Mouse (Mus musculus) heart, embryonic 12.5 days (tissue): ENCODE measurements around the gene Cpd. TPM values are rescaled to one million over a fixed set of nuclear protein-coding genes. Genes with fewer than 3 reads are reported as not detected.
"Not testable (repeated sequence)": the region's sequence is repeated elsewhere in the genome, so short reads cannot be mapped to it uniquely, and the experiment has no call there.

Source experiments
- ATAC-seq: fragments of 200-750 bp; cut with Nextera tagmentation; 2 replicates; pipeline ENCODE4 v1.8.0; 2017; ENCODE audit warnings: moderate TSS enrichment, moderate library complexity; ENCODE audit not compliant: insufficient number of reproducible peaks, low FRiP score
- H3K27ac ChIP-seq: fragments of 300-500 bp; sonication (generic); 2 replicates; pipeline ENCODE4 v1.5.1; 2016; ENCODE audit warnings: mild to moderate bottlenecking, moderate library complexity; ENCODE audit not compliant: poor library complexity, severe bottlenecking
- H3K27me3 ChIP-seq: fragments of 300-500 bp; sonication (generic); replicated peaks from 2 replicates; pipeline ENCODE4 v1.6.1; 2016; ENCODE audit warnings: mild to moderate bottlenecking, moderate library complexity
- H3K36me3 ChIP-seq: fragments of 300-500 bp; sonication (generic); 2 replicates; pipeline ENCODE4 v1.6.1; 2016; ENCODE audit warnings: mild to moderate bottlenecking, moderate library complexity
- H3K4me1 ChIP-seq: fragments of 300-500 bp; sonication (generic); replicated peaks from 2 replicates; pipeline ENCODE4 v1.6.1; 2016; ENCODE audit warnings: mild to moderate bottlenecking
- H3K4me2 ChIP-seq: fragments of 300-500 bp; sonication (generic); 2 replicates; pipeline ENCODE4 v1.6.1; 2016; ENCODE audit warnings: mild to moderate bottlenecking, moderate library complexity
- H3K4me3 ChIP-seq: fragments of 300-500 bp; sonication (generic); 2 replicates; pipeline ENCODE4 v1.5.1; 2016; ENCODE audit warnings: mild to moderate bottlenecking
- H3K9ac ChIP-seq: fragments of 300-500 bp; sonication (generic); 2 replicates; pipeline ENCODE4 v1.6.1; 2016; ENCODE audit warnings: mild to moderate bottlenecking, moderate library complexity
- H3K9me3 ChIP-seq: fragments of 300-500 bp; sonication (generic); replicated peaks from 2 replicates; pipeline ENCODE4 v1.6.1; 2016; ENCODE audit warnings: mild to moderate bottlenecking, moderate library complexity
- WGBS: fragments of 180-500 bp; shearing (Covaris S2); methylation state at CpG from one replicate; pipeline ENCODE4 v1.1.7; 2016; 5-methylcytosine and 5-hydroxymethylcytosine counted together
- polyA plus RNA-seq: library from polyadenylated mRNA; unstranded; fragments of >200 nt; fragmentation: Nextera tagmentation; extraction: Ambion mirVana; gene quantifications from 2 replicates; pipeline ENCODE4 v1.2.1, GENCODE M21; 2016

Cpd gene
- polyA plus RNA-seq, 1 experiment from 2014 or later, result 24.3 TPM

- WGBS, result 91% methylated on average over 3 of the region's 3 CpGs
- no peak for ATAC-seq
- H3K4me3 ChIP-seq, result no peak overlapping the region
These were observed 29.2 kb downstream of the Cpd start for GRCm38 (mm10) chr11:76817664-76818063.

DNA sequence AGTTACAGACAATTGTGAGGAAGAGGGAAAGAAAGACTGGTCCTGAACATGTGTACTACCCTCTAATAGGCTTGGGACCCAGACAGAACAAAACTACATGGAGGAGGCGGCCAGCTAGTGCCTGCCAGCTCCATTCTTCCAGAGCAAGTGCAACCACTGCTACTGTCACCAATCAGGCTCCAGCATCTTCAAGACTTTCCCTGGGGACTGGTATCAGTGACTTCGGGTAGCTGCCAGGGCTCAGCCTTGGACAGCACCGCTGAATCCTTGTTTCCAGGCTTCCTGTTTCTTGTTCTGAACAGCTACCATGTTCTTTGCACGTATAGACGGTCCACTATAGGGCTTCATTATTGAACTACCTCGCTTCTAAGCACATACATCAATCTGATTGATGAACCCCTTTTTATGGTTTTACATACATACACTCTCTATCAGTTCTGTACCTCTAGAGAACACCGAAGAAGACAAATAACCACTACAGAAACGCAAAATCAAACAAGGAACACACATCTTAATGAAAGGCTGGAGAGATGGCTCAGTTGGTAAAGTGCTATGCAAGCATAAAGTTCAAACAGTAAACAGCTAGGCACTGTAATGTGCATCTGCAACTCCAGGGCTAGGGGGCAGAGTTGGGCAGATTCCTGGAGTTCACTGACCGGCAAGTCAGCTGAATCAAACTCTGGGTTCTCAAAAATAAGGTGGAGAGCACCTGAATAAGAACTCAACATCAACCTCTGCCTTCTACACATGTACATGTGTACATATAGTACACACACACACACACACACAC is 35.9 kb downstream of the Cpd start:
- ATAC-seq, result no peak
- 80% methylated on average over 9 of the region's 9 CpGs for WGBS
- H3K27me3 ChIP-seq, result no peaks in the 10 kb centered on the region
- H3K9me3 ChIP-seq, result no peaks in the 10 kb centered on the region
- H3K9ac ChIP-seq, result no peak overlapping the region
- no peak overlapping the region for H3K27ac ChIP-seq
- no peak overlapping the region for H3K4me2 ChIP-seq
- H3K36me3 ChIP-seq, result peaks cover 49% of the 10 kb centered on the region
- H3K4me1 ChIP-seq, result 0 out of 2 replicates have a peak, but pooled peaks cover 4% of the 10 kb centered on the region
- no peak overlapping the region for H3K4me3 ChIP-seq

More at GRCm38 (mm10) chr11:76817664-76818063, 29.2 kb downstream of the Cpd start:
- Histone ChIP-seq H3K4me2 (no peak overlapping the region), H3K9me3 (no peaks in the 10 kb centered on the region), H3K4me1 (peaks cover 11% of the 10 kb centered on the region), H3K27me3 (no peaks in the 10 kb centered on the region), H3K27ac (no peak overlapping the region), H3K36me3 (peaks cover 18% of the 10 kb centered on the region), H3K9ac (no peak overlapping the region)

- Histone ChIP-seq H3K9ac (no peak overlapping the region), H3K4me3 (no peak overlapping the region), H3K27me3 (no peaks in the 10 kb centered on the region), H3K27ac (no peak overlapping the region), H3K4me2 (no peak overlapping the region), H3K4me1 (0 out of 2 replicates have a peak, but pooled peaks cover 4% of the 10 kb centered on the region), H3K36me3 (peaks cover 60% of the 10 kb centered on the region), H3K9me3 (no peaks in the 10 kb centered on the region)
- ATAC-seq, result no peak
- 53% methylated on average over 3 of the region's 3 CpGs for WGBS
These were observed 37.4 kb downstream of the Cpd start for GRCm38 (mm10) chr11:76809450-76809849.

GRCm38 (mm10) chr11:76808550-76808949 is 38.3 kb downstream of the Cpd start:
- no peak overlapping the region for H3K27ac ChIP-seq
- no peak for ATAC-seq
- H3K4me3 ChIP-seq, result no peak overlapping the region
- H3K4me1 ChIP-seq, result 0 out of 2 replicates have a peak, but pooled peaks cover 4% of the 10 kb centered on the region
- no peaks in the 10 kb centered on the region for H3K9me3 ChIP-seq
- H3K9ac ChIP-seq, result no peak overlapping the region
- H3K4me2 ChIP-seq, result no peak overlapping the region
- H3K36me3 ChIP-seq, result peaks cover 56% of the 10 kb centered on the region
- 85% methylated on average over 7 of the region's 7 CpGs for WGBS
- no peaks in the 10 kb centered on the region for H3K27me3 ChIP-seq

- H3K4me3 ChIP-seq, result no peak overlapping the region
- no peak overlapping the region for H3K27ac ChIP-seq
- peaks cover 56% of the 10 kb centered on the region for H3K36me3 ChIP-seq
- H3K9me3 ChIP-seq, result no peaks in the 10 kb centered on the region
- no peak for ATAC-seq
- H3K27me3 ChIP-seq, result no peaks in the 10 kb centered on the region
- no peak overlapping the region for H3K4me2 ChIP-seq
- no peak overlapping the region for H3K9ac ChIP-seq
- 0 out of 2 replicates have a peak, but pooled peaks cover 4% of the 10 kb centered on the region for H3K4me1 ChIP-seq
- 85% methylated on average over 3 of the region's 3 CpGs for WGBS
These were observed 39.7 kb downstream of the Cpd start for GRCm38 (mm10) chr11:76807007-76807679.

DNA sequence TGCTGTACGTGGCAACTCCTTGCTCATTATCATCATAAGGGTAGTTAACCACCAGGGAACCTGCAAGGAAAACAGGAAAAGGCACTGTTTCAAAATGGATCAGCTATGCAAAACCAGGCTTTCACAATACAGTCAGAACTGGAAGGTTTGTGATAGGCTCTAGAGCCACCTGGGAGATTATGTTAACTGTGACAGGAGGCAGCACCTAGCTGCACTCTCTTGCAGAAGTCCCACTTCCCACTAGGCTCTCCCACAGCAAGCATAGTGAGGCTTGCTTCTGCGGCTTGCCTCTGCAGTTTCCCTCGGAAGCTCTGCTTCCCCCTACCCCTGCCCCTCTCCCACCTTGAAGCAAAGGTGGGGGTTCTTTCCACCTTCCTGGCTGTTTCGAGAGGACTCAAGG is 40.8 kb downstream of the Cpd start:
- no peak overlapping the region for H3K27ac ChIP-seq
- H3K9ac ChIP-seq, result no peak overlapping the region
- WGBS, result 76% methylated on average over 4 of the region's 4 CpGs
- no peaks in the 10 kb centered on the region for H3K9me3 ChIP-seq
- peaks cover 64% of the 10 kb centered on the region for H3K36me3 ChIP-seq
- 0 out of 2 replicates have a peak, but pooled peaks cover 4% of the 10 kb centered on the region for H3K4me1 ChIP-seq
- H3K4me3 ChIP-seq, result no peak overlapping the region
- no peak for ATAC-seq
- H3K4me2 ChIP-seq, result no peak overlapping the region
- no peaks in the 10 kb centered on the region for H3K27me3 ChIP-seq

DNA sequence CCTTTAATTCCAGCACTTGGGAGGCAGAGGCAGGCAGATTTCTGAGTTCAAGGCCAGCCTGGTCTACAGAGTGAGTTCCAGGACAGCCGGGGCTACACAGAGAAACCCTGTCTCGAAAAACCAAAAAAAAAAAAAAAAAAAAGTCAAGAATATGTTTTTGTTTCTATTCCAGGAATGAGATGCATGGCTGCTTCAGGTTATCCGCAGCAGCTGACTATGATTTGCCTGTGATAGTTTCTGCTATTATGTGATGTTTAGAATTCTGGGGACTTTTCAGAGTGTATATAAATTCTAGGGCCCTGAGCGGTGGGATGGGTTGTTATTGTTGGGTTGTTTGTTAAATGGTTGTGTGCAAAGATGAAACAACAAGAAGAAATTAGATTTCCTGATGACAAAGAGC is 41.7 kb downstream of the Cpd start:
- not testable (repeated sequence) for H3K9ac ChIP-seq, ATAC-seq, H3K27me3 ChIP-seq, H3K4me1 ChIP-seq, H3K4me3 ChIP-seq, H3K9me3 ChIP-seq, H3K27ac ChIP-seq, H3K4me2 ChIP-seq
- peaks cover 65% of the 10 kb centered on the region for H3K36me3 ChIP-seq
- 89% methylated on average over 4 of the region's 4 CpGs for WGBS

DNA sequence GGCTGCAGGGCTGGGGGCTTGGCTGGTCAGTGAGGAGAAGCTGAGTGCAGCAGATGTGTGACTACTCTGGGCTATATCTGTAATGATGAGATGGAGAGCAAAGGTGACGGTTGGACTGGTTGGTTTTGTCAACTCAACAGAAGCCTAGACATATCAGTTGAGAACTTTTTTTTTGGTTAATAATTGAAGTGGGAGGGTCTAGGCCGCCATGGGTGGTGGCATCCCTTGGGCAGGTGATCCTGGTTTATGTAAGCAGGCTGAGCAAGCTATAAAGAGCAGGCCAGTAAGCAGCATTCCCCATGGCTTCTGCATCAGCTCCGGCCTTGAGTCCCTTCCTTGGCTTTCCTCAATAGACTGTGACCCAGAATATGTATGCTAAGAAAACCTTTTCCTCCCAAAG is 43.6 kb downstream of the Cpd start:
- peaks cover 68% of the 10 kb centered on the region for H3K36me3 ChIP-seq
- no peak for ATAC-seq
- H3K27me3 ChIP-seq, result no peaks in the 10 kb centered on the region
- H3K9me3 ChIP-seq, result no peaks in the 10 kb centered on the region
- 81% methylated on average over 3 of the region's 3 CpGs for WGBS
- no peak overlapping the region for H3K4me2 ChIP-seq
- H3K4me3 ChIP-seq, result no peak overlapping the region
- H3K9ac ChIP-seq, result no peak overlapping the region
- no peak overlapping the region for H3K27ac ChIP-seq
- no peaks in the 10 kb centered on the region for H3K4me1 ChIP-seq

GRCm38 (mm10) chr11:76797236-76797635 is 49.6 kb downstream of the Cpd start:
- no peak overlapping the region for H3K27ac ChIP-seq
- no peaks in the 10 kb centered on the region for H3K27me3 ChIP-seq
- H3K4me3 ChIP-seq, result no peak overlapping the region
- no peaks in the 10 kb centered on the region for H3K4me1 ChIP-seq
- no peak overlapping the region for H3K9ac ChIP-seq
- H3K4me2 ChIP-seq, result no peak overlapping the region
- WGBS, result 86% methylated on average over 6 of the region's 6 CpGs
- no peak for ATAC-seq
- peaks cover 60% of the 10 kb centered on the region for H3K36me3 ChIP-seq
- no peaks in the 10 kb centered on the region for H3K9me3 ChIP-seq

GRCm38 (mm10) chr11:76795326-76795725 is 51.5 kb downstream of the Cpd start:
- Histone ChIP-seq H3K36me3 (peaks cover 66% of the 10 kb centered on the region), H3K4me1 (no peaks in the 10 kb centered on the region), H3K4me3 (no peak overlapping the region), H3K27ac (no peak overlapping the region), H3K4me2 (no peak overlapping the region), H3K9ac (no peak overlapping the region), H3K9me3 (no peaks in the 10 kb centered on the region), H3K27me3 (no peaks in the 10 kb centered on the region)
- no peak for ATAC-seq
- WGBS, result 86% methylated on average over 5 of the region's 5 CpGs

GRCm38 (mm10) chr11:76791331-76791730 is 55.5 kb downstream of the Cpd start:
- H3K4me2 ChIP-seq, result no peak overlapping the region
- peaks cover 54% of the 10 kb centered on the region for H3K36me3 ChIP-seq
- ATAC-seq, result no peak
- 88% methylated on average over 7 of the region's 7 CpGs for WGBS
- no peak overlapping the region for H3K9ac ChIP-seq
- no peak overlapping the region for H3K27ac ChIP-seq
- H3K4me1 ChIP-seq, result no peaks in the 10 kb centered on the region
- no peaks in the 10 kb centered on the region for H3K9me3 ChIP-seq
- no peaks in the 10 kb centered on the region for H3K27me3 ChIP-seq
- H3K4me3 ChIP-seq, result no peak overlapping the region
